Mouse (Mus musculus) mouse trophoblast stem cell (cell line): ENCODE measurements around the gene Sirt4.

Experiments
- in situ Hi-C, 2 experiments: fragments of 300-500 bp; cut with MseI, MboI; formaldehyde crosslinking; loops; 2 replicates in 1 of 2; 3 replicates in 1 of 2; pipeline ENCODE4 v1.15.1; 2025

Sirt4 gene

GRCm38 (mm10) chr5:115435755-115436379, 48.7 kb downstream of the Sirt4 start:
- in situ Hi-C loops: no loop called here

- in situ Hi-C loops: no loop called here
These were observed 49.4 kb downstream of the Sirt4 start for GRCm38 (mm10) chr5:115434853-115435754.

- in situ Hi-C loops: no loop called here
These were observed 50.2 kb downstream of the Sirt4 start for GRCm38 (mm10) chr5:115434280-115434852.

- in situ Hi-C loops: no loop called here
These were observed 51.3 kb downstream of the Sirt4 start for GRCm38 (mm10) chr5:115433191-115433590.

- in situ Hi-C loops: no loop called here
These were observed 52.1 kb downstream of the Sirt4 start for GRCm38 (mm10) chr5:115432395-115432794.

- in situ Hi-C loops: no loop called here
These were observed 52.6 kb downstream of the Sirt4 start for GRCm38 (mm10) chr5:115431898-115432259.

GRCm38 (mm10) chr5:115431061-115431897, 53.2 kb downstream of the Sirt4 start:
- in situ Hi-C loops: no loop called here

GRCm38 (mm10) chr5:115430187-115430960, 54.2 kb downstream of the Sirt4 start:
- in situ Hi-C loops: no loop called here

GRCm38 (mm10) chr5:115429359-115430186, 55.0 kb downstream of the Sirt4 start, which contains the start of gene Msi1:
Gene Msi1, plus strand, starts transcription at chr5:115429599.
- in situ Hi-C loops: no loop called here

- in situ Hi-C loops: no loop called here
These were observed 55.6 kb downstream of the Sirt4 start for GRCm38 (mm10) chr5:115428831-115429358.
